Mouse (Mus musculus): ENCODE measurements around the gene Ptma. TPM values are rescaled to one million over a fixed set of nuclear protein-coding genes. Genes with fewer than 3 reads are reported as not detected.

Ptma gene
- polyA plus RNA-seq, 1 experiment from 2014 or later: 1,264 TPM

- H3K4me3 ChIP-seq (ENCODE audit: low read depth, low read length): peak overlapping the region; percentile 37; the same call in 1 of the 2 replicates
- TF ChIP-seq EP300 (IDR thresholded peaks at IDR 0.05) (no peak), CTCF (IDR thresholded peaks at IDR 0.05) (no peak)
- 17% methylated on average over 16 of the region's 16 CpGs for WGBS
- ATAC-seq (0 out of 2 replicates have a peak, but pooled peaks have one; percentile 0), DNase-seq (ENCODE audit: low spot score) (peak; percentile 67)
- no peaks in the 10 kb centered on the region for H3K9me3 ChIP-seq (ENCODE audit: low read length)
- 0 out of 2 replicates have a peak overlapping the region, but pooled peaks have one; percentile 9 for H3K9ac ChIP-seq (replicated peaks; ENCODE audit: low read depth)
- no peaks in the 10 kb centered on the region for H3K27me3 ChIP-seq (replicated peaks; ENCODE audit: insufficient read depth, low read length)
- H3K4me2 ChIP-seq (replicated peaks; ENCODE audit: low read depth, low read length): peak overlapping the region; percentile 59
- H3K4me1 ChIP-seq (ENCODE audit: insufficient read depth, low read depth, low read length): peaks cover 28% of the 10 kb centered on the region; the same call in 1 of the 2 replicates
- peak overlapping the region; percentile 93 for H3K27ac ChIP-seq (ENCODE audit: low read length)
- no peaks in the 10 kb centered on the region for H3K36me3 ChIP-seq (ENCODE audit: insufficient read depth, low read length)
Observed at GRCm38 (mm10) chr1:86503165-86503747, 23.3 kb upstream of the Ptma start.

GRCm38 (mm10) chr1:86503906-86504696 lies 22.4 kb upstream of the Ptma start:
- Histone ChIP-seq H3K27ac (ENCODE audit: low read length) (peak overlapping the region; percentile 93), H3K9ac (replicated peaks; ENCODE audit: low read depth) (peak overlapping the region; percentile 36), H3K27me3 (replicated peaks; ENCODE audit: insufficient read depth, low read length) (no peaks in the 10 kb centered on the region), H3K4me1 (ENCODE audit: insufficient read depth, low read depth, low read length) (peaks cover 28% of the 10 kb centered on the region; the same call in 1 of the 2 replicates), H3K4me3 (ENCODE audit: low read depth, low read length) (peak overlapping the region; percentile 37), H3K9me3 (ENCODE audit: low read length) (no peaks in the 10 kb centered on the region), H3K36me3 (ENCODE audit: insufficient read depth, low read length) (no peaks in the 10 kb centered on the region), H3K4me2 (replicated peaks; ENCODE audit: low read depth, low read length) (peak overlapping the region; percentile 59)
- TF ChIP-seq CTCF (IDR thresholded peaks at IDR 0.05) (peak; percentile 82), EP300 (IDR thresholded peaks at IDR 0.05) (peak; percentile 51; the same call in 1 of the 2 replicates)
- under 1% methylated on average over 56 of the region's 64 CpGs for WGBS
- DNase-seq (ENCODE audit: low spot score): peak; percentile 98
- peak; percentile 88 for ATAC-seq

- Histone ChIP-seq H3K27me3 (replicated peaks; ENCODE audit: insufficient read depth, low read length) (no peaks in the 10 kb centered on the region), H3K4me3 (ENCODE audit: low read depth, low read length) (peak overlapping the region; percentile 37), H3K27ac (ENCODE audit: low read length) (peak overlapping the region; percentile 93), H3K36me3 (ENCODE audit: insufficient read depth, low read length) (no peaks in the 10 kb centered on the region), H3K4me2 (replicated peaks; ENCODE audit: low read depth, low read length) (peak overlapping the region; percentile 59), H3K4me1 (ENCODE audit: insufficient read depth, low read depth, low read length) (peaks cover 28% of the 10 kb centered on the region; the same call in 1 of the 2 replicates), H3K9ac (replicated peaks; ENCODE audit: low read depth) (peak overlapping the region; percentile 36), H3K9me3 (ENCODE audit: low read length) (no peaks in the 10 kb centered on the region)
- DNase-seq (ENCODE audit: low spot score) (no peak), ATAC-seq (no peak)
- TF ChIP-seq CTCF (IDR thresholded peaks at IDR 0.05) (no peak), EP300 (IDR thresholded peaks at IDR 0.05) (no peak)
- 11% methylated on average over 19 of the region's 19 CpGs for WGBS
Observed at GRCm38 (mm10) chr1:86504697-86505421, 21.7 kb upstream of the Ptma start.

GRCm38 (mm10) chr1:86505461-86505860 lies 21.1 kb upstream of the Ptma start:
- DNase-seq (ENCODE audit: low spot score): peak; percentile 81
- H3K9ac ChIP-seq (replicated peaks; ENCODE audit: low read depth): no peak overlapping the region
- H3K4me1 ChIP-seq (ENCODE audit: insufficient read depth, low read depth, low read length): peaks cover 28% of the 10 kb centered on the region; the same call in 1 of the 2 replicates

GRCm38 (mm10) chr1:86506420-86506819 lies 20.1 kb upstream of the Ptma start:
- DNase-seq (ENCODE audit: low spot score) (no peak), ATAC-seq (no peak)
- no peaks in the 10 kb centered on the region for H3K27me3 ChIP-seq (replicated peaks; ENCODE audit: insufficient read depth, low read length)
- H3K9me3 ChIP-seq (ENCODE audit: low read length): no peaks in the 10 kb centered on the region
- WGBS: 64% methylated on average over 5 of the region's 5 CpGs
- peaks cover 26% of the 10 kb centered on the region; the same call in 1 of the 2 replicates for H3K4me1 ChIP-seq (ENCODE audit: insufficient read depth, low read depth, low read length)
- no peaks in the 10 kb centered on the region for H3K36me3 ChIP-seq (ENCODE audit: insufficient read depth, low read length)
- H3K27ac ChIP-seq (ENCODE audit: low read length): no peak overlapping the region
- H3K4me3 ChIP-seq (ENCODE audit: low read depth, low read length): no peak overlapping the region
- no peak overlapping the region for H3K9ac ChIP-seq (replicated peaks; ENCODE audit: low read depth)
- TF ChIP-seq EP300 (IDR thresholded peaks at IDR 0.05) (no peak), CTCF (IDR thresholded peaks at IDR 0.05) (no peak)
- H3K4me2 ChIP-seq (replicated peaks; ENCODE audit: low read depth, low read length): no peak overlapping the region

More at GRCm38 (mm10) chr1:86505461-86505860, 21.1 kb upstream of the Ptma start:
- Histone ChIP-seq H3K27me3 (replicated peaks; ENCODE audit: insufficient read depth, low read length) (no peaks in the 10 kb centered on the region), H3K9me3 (ENCODE audit: low read length) (no peaks in the 10 kb centered on the region), H3K4me3 (ENCODE audit: low read depth, low read length) (no peak overlapping the region), H3K4me2 (replicated peaks; ENCODE audit: low read depth, low read length) (peak overlapping the region; percentile 59; the same call in 1 of the 2 replicates), H3K27ac (ENCODE audit: low read length) (peak overlapping the region; percentile 93), H3K36me3 (ENCODE audit: insufficient read depth, low read length) (no peaks in the 10 kb centered on the region)
- no peak for ATAC-seq
- 67% methylated on average over 1 of the region's 1 CpGs for WGBS
- TF ChIP-seq CTCF (IDR thresholded peaks at IDR 0.05) (no peak), EP300 (IDR thresholded peaks at IDR 0.05) (no peak)

GRCm38 (mm10) chr1:86507866-86508265 lies 18.7 kb upstream of the Ptma start:
- DNase-seq (ENCODE audit: low spot score): no peak

More at GRCm38 (mm10) chr1:86507866-86508265, 18.7 kb upstream of the Ptma start:
- WGBS: 81% methylated on average over 5 of the region's 5 CpGs
- H3K9ac ChIP-seq (replicated peaks; ENCODE audit: low read depth): no peak overlapping the region
- no peak overlapping the region for H3K4me2 ChIP-seq (replicated peaks; ENCODE audit: low read depth, low read length)
- H3K4me1 ChIP-seq (ENCODE audit: insufficient read depth, low read depth, low read length): peaks cover 21% of the 10 kb centered on the region; the same call in 1 of the 2 replicates
- no peaks in the 10 kb centered on the region for H3K9me3 ChIP-seq (ENCODE audit: low read length)
- no peaks in the 10 kb centered on the region for H3K27me3 ChIP-seq (replicated peaks; ENCODE audit: insufficient read depth, low read length)
- TF ChIP-seq EP300 (IDR thresholded peaks at IDR 0.05) (no peak), CTCF (IDR thresholded peaks at IDR 0.05) (no peak)
- H3K4me3 ChIP-seq (ENCODE audit: low read depth, low read length): no peak overlapping the region
- no peak overlapping the region for H3K27ac ChIP-seq (ENCODE audit: low read length)
- ATAC-seq: no peak
- no peaks in the 10 kb centered on the region for H3K36me3 ChIP-seq (ENCODE audit: insufficient read depth, low read length)

Data from lung, postnatal 0 days (tissue).